Mouse (Mus musculus) kidney, adult 2 months (tissue): ENCODE data around the gene Akt1. TPM values are rescaled to one million over a fixed set of nuclear protein-coding genes. Genes with fewer than 3 reads are reported as not detected.

Source experiments
- DNase-seq: peaks from one replicate; pipeline ENCODE4 v3.0.0; 2021
- H3K27ac ChIP-seq: fragments of 200-500 bp; 2 replicates; pipeline ENCODE4 v1.5.1; 2012; ENCODE audit warnings: low read depth, low read length, control low read depth, inconsistent platforms; ENCODE audit not compliant: insufficient read depth
- H3K27me3 ChIP-seq: fragments of 200-500 bp; replicated peaks from 2 replicates; pipeline ENCODE4 v1.6.1; 2012; ENCODE audit warnings: mild to moderate bottlenecking, moderate library complexity, low read length, inconsistent platforms; ENCODE audit not compliant: control insufficient read depth, insufficient read depth
- H3K36me3 ChIP-seq: fragments of 200-500 bp; 2 replicates; pipeline ENCODE4 v1.6.1; 2012; ENCODE audit warnings: mild to moderate bottlenecking, moderate library complexity, low read length, inconsistent platforms; ENCODE audit not compliant: control insufficient read depth, insufficient read depth
- H3K4me1 ChIP-seq: fragments of 200-500 bp; 2 replicates; pipeline ENCODE4 v1.6.1; 2011; ENCODE audit warnings: low read length; ENCODE audit not compliant: control insufficient read depth, insufficient read depth
- H3K4me3 ChIP-seq: fragments of 200-500 bp; 2 replicates; pipeline ENCODE4 v1.5.1; 2011; ENCODE audit warnings: mild to moderate bottlenecking, low read depth, low read length, control low read depth; ENCODE audit not compliant: insufficient read depth
- CTCF ChIP-seq: fragments of 200-500 bp; conservative IDR thresholded peaks from 2 replicates; pipeline ENCODE4 v1.5.1; 2011; ENCODE audit warnings: low read depth, mild to moderate bottlenecking, control low read depth, low read length, moderate library complexity, mixed read lengths; ENCODE audit not compliant: insufficient read depth, insufficient read length
- POLR2A ChIP-seq: fragments of 200-500 bp; IDR thresholded peaks from one replicate; pipeline ENCODE4 v1.6.1; 2011; ENCODE audit warnings: low read depth, low read length, control low read depth
- WGBS: fragments of 180-500 bp; shearing (Covaris S2); methylation state at CpG from one replicate; pipeline ENCODE4 v1.1.7; 2018; 5-methylcytosine and 5-hydroxymethylcytosine counted together
- polyA plus RNA-seq: library from polyadenylated mRNA; depleted of rRNA; stranded (reverse); fragments of >200 nt; gene quantifications from 2 replicates; pipeline ENCODE4 v1.2.3, GENCODE M21; 2012

Gene Akt1
- polyA plus RNA-seq, 1 experiment, result 90.6 TPM

- H3K27me3 ChIP-seq, result no peaks in the 10 kb centered on the region
- H3K36me3 ChIP-seq, result no peaks in the 10 kb centered on the region
- peak; percentile 69 for DNase-seq
- WGBS, result 22% methylated on average over 8 of the region's 8 CpGs
- peak; percentile 72 for TF ChIP-seq CTCF
- TF ChIP-seq POLR2A, result no peak
- H3K4me1 ChIP-seq, result 0 out of 2 replicates have a peak, but pooled peaks cover 10% of the 10 kb centered on the region
- 0 out of 2 replicates have a peak overlapping the region, but pooled peaks have one; percentile 20 for H3K27ac ChIP-seq
- no peak overlapping the region for H3K4me3 ChIP-seq
Measured at GRCm38 (mm10) chr12:112617898-112618380, 56.7 kb downstream of the Akt1 start.

GRCm38 (mm10) chr12:112617184-112617583 is 57.5 kb downstream of the Akt1 start:
- Histone ChIP-seq H3K4me1 (0 out of 2 replicates have a peak, but pooled peaks cover 10% of the 10 kb centered on the region), H3K4me3 (no peak overlapping the region), H3K36me3 (no peaks in the 10 kb centered on the region), H3K27ac (no peak overlapping the region), H3K27me3 (no peaks in the 10 kb centered on the region)
- no peak for DNase-seq
- 81% methylated on average over 11 of the region's 11 CpGs for WGBS
- TF ChIP-seq CTCF (no peak), POLR2A (no peak)

- WGBS, result 62% methylated on average over 9 of the region's 9 CpGs
- TF ChIP-seq POLR2A (no peak), CTCF (no peak)
- H3K4me1 ChIP-seq, result 0 out of 2 replicates have a peak, but pooled peaks cover 10% of the 10 kb centered on the region
- no peak overlapping the region for H3K4me3 ChIP-seq
- H3K27me3 ChIP-seq, result no peaks in the 10 kb centered on the region
- no peak overlapping the region for H3K27ac ChIP-seq
- DNase-seq, result no peak
- H3K36me3 ChIP-seq, result no peaks in the 10 kb centered on the region
Measured at GRCm38 (mm10) chr12:112616668-112617067, 58.0 kb downstream of the Akt1 start.

GRCm38 (mm10) chr12:112609031-112609430 is 65.7 kb downstream of the Akt1 start:
- no peaks in the 10 kb centered on the region for H3K27me3 ChIP-seq
- H3K4me3 ChIP-seq, result no peak overlapping the region
- WGBS, result 64% methylated on average over 10 of the region's 10 CpGs
- peak; percentile 45 for DNase-seq
- H3K36me3 ChIP-seq, result no peaks in the 10 kb centered on the region
- no peaks in the 10 kb centered on the region for H3K4me1 ChIP-seq
- no peak for TF ChIP-seq CTCF
- TF ChIP-seq POLR2A, result no peak
- no peak overlapping the region for H3K27ac ChIP-seq

GRCm38 (mm10) chr12:112606998-112607397 is 67.7 kb downstream of the Akt1 start:
- Histone ChIP-seq H3K4me3 (no peak overlapping the region), H3K4me1 (no peaks in the 10 kb centered on the region), H3K27ac (no peak overlapping the region), H3K36me3 (no peaks in the 10 kb centered on the region), H3K27me3 (no peaks in the 10 kb centered on the region)
- TF ChIP-seq CTCF (no peak), POLR2A (no peak)
- no peak for DNase-seq
- WGBS, result 68% methylated on average over 6 of the region's 6 CpGs

GRCm38 (mm10) chr12:112605766-112606165 is 68.9 kb downstream of the Akt1 start:
- H3K27me3 ChIP-seq, result no peaks in the 10 kb centered on the region
- no peaks in the 10 kb centered on the region for H3K4me1 ChIP-seq
- TF ChIP-seq CTCF (peak; percentile 98; the same call in 1 of the 2 replicates), POLR2A (no peak)
- H3K27ac ChIP-seq, result no peak overlapping the region
- no peaks in the 10 kb centered on the region for H3K36me3 ChIP-seq
- no peak overlapping the region for H3K4me3 ChIP-seq
- DNase-seq, result peak; percentile 71
- WGBS, result 47% methylated on average over 6 of the region's 6 CpGs

- 71% methylated on average over 20 of the region's 20 CpGs for WGBS
Measured at GRCm38 (mm10) chr12:112604709-112605649, 69.7 kb downstream of the Akt1 start.

More at GRCm38 (mm10) chr12:112604709-112605649, 69.7 kb downstream of the Akt1 start:
- Histone ChIP-seq H3K4me1 (no peaks in the 10 kb centered on the region), H3K27me3 (no peaks in the 10 kb centered on the region), H3K27ac (no peak overlapping the region), H3K36me3 (no peaks in the 10 kb centered on the region), H3K4me3 (no peak overlapping the region)
- no peak for DNase-seq
- TF ChIP-seq CTCF (peak; percentile 28; the same call in 1 of the 2 replicates), POLR2A (no peak)
